Mouse (Mus musculus) forebrain, embryonic 12.5 days (tissue): Measurements from ENCODE around the gene Plcg1. TPM values are rescaled to one million over a fixed set of nuclear protein-coding genes. Genes with fewer than 3 reads are reported as not detected.

Experiments
- ATAC-seq: fragments of 200-750 bp; cut with Nextera tagmentation; 2 replicates; pipeline ENCODE4 v1.8.0; 2017; ENCODE audit warnings: moderate TSS enrichment; ENCODE audit not compliant: low FRiP score
- H3K27ac ChIP-seq: fragments of 300-500 bp; sonication (generic); 2 replicates; pipeline ENCODE4 v1.5.1; 2016; ENCODE audit warnings: mild to moderate bottlenecking
- H3K27me3 ChIP-seq: fragments of 300-500 bp; sonication (generic); 2 replicates; pipeline ENCODE4 v1.6.1; 2016; ENCODE audit warnings: mild to moderate bottlenecking
- H3K36me3 ChIP-seq: fragments of 300-500 bp; sonication (generic); replicated peaks from 2 replicates; pipeline ENCODE4 v1.6.1; 2016; ENCODE audit warnings: mild to moderate bottlenecking
- H3K4me1 ChIP-seq: fragments of 300-500 bp; sonication (generic); 2 replicates; pipeline ENCODE4 v1.6.1; 2016
- H3K4me2 ChIP-seq: fragments of 300-500 bp; sonication (generic); 2 replicates; pipeline ENCODE4 v1.6.1; 2016; ENCODE audit warnings: mild to moderate bottlenecking, moderate library complexity
- H3K4me3 ChIP-seq: fragments of 300-500 bp; sonication (generic); replicated peaks from 2 replicates; pipeline ENCODE4 v1.5.1; 2016; ENCODE audit warnings: mild to moderate bottlenecking
- H3K9ac ChIP-seq: fragments of 300-500 bp; sonication (generic); 2 replicates; pipeline ENCODE4 v1.6.1; 2016; ENCODE audit warnings: mild to moderate bottlenecking
- H3K9me3 ChIP-seq: fragments of 300-500 bp; sonication (generic); 2 replicates; pipeline ENCODE4 v1.6.1; 2016
- WGBS: fragments of 180-500 bp; shearing (Covaris S2); methylation state at CpG from one replicate; pipeline ENCODE4 v1.1.7; 2016; 5-methylcytosine and 5-hydroxymethylcytosine counted together
- polyA plus RNA-seq: library from polyadenylated mRNA; unstranded; fragments of >200 nt; fragmentation: Nextera tagmentation; extraction: Ambion mirVana; gene quantifications from 2 replicates; pipeline ENCODE4 v1.2.1, GENCODE M21; 2016

The Plcg1 gene
- polyA plus RNA-seq, 1 experiment from 2014 or later, result 100 TPM

DNA sequence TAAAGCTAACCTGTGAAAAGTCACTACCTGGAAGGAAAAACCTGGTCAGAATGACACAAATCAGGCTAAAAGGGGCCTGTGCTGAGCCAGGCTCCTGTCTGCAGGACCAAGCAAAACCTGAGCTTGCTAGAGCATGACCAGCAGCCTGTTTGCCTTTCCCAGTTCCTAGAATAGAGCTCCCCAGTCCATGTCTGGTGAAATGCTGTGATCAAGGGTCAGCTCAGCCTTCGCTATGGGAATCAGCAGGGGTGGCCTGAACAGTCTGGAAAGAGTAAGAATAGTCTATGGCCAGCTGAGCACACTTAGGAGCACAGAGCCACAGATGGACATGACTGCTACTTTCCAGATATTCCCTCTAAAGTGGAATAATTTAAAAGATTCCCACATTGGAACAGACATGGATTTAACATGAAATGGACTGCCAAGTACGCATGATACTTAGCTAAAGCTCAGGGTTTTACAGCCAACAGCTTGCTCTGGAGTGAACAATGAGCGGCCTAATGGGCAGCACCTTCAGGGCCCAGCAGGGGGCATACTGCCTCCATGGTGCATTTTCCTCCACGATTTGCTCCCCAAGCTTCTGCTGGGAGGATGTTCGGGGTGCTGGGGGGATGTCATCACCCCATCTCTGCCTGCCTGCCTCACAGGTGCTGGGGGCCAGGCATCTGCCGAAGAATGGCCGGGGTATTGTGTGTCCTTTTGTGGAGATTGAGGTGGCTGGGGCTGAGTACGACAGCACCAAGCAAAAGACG, 29.5 kb downstream of the Plcg1 start:
- no peak for ATAC-seq
- peaks cover 96% of the 10 kb centered on the region for H3K36me3 ChIP-seq
- no peak overlapping the region for H3K4me2 ChIP-seq
- H3K9me3 ChIP-seq, result no peaks in the 10 kb centered on the region
- no peak overlapping the region for H3K9ac ChIP-seq
- no peaks in the 10 kb centered on the region for H3K27me3 ChIP-seq
- no peak overlapping the region for H3K4me3 ChIP-seq
- H3K4me1 ChIP-seq, result no peaks in the 10 kb centered on the region
- 90% methylated on average over 9 of the region's 9 CpGs for WGBS
- H3K27ac ChIP-seq, result no peak overlapping the region

DNA sequence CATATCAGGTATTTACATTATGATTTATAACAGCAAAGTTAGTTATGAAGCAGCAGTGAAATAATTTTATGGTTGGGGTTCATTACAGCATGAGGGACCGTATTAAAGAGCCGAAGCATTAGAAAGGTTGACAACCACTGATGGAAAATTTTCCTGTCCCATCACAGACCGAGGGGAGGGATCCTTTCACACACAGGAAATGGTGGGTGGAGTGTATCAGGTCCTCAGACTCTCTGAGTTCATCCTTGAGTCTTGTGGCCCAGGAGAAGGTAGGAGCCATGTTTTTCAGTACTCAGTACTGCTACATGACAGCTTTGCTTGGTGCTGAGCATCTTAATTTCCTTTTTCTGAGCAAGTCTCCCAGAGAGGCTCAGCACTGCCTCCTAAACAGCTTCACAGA, 32.7 kb downstream of the Plcg1 start:
- H3K9me3 ChIP-seq, result no peaks in the 10 kb centered on the region
- no peak overlapping the region for H3K4me2 ChIP-seq
- H3K27ac ChIP-seq, result no peak overlapping the region
- H3K27me3 ChIP-seq, result no peaks in the 10 kb centered on the region
- ATAC-seq, result no peak
- 96% methylated on average over 3 of the region's 3 CpGs for WGBS
- H3K9ac ChIP-seq, result no peak overlapping the region
- H3K36me3 ChIP-seq, result peaks cover 87% of the 10 kb centered on the region
- H3K4me3 ChIP-seq, result no peak overlapping the region
- H3K4me1 ChIP-seq, result 0 out of 2 replicates have a peak, but pooled peaks cover 3% of the 10 kb centered on the region

DNA sequence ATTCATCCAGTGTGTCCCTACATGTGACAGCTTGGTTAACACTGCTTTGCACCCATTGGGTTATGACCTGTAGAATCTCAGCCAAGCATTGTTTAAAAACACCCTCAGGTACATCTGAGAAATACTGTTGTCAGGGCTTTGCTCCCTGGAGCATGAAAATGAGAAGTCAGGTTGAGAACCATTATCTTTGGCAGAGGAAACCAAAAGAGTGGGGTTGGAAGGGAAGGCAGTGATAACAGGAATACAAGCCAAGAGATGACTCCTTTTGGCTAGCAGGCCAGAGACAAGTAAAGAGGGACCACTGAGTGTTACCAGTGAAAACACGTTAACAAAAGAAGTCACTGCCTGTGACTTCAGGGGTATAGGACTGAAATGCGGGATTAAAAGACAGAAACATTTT, 33.3 kb downstream of the Plcg1 start:
- Histone ChIP-seq H3K9me3 (no peaks in the 10 kb centered on the region), H3K4me1 (0 out of 2 replicates have a peak, but pooled peaks cover 3% of the 10 kb centered on the region), H3K9ac (no peak overlapping the region), H3K27ac (no peak overlapping the region), H3K36me3 (peaks cover 86% of the 10 kb centered on the region), H3K4me2 (no peak overlapping the region), H3K27me3 (no peaks in the 10 kb centered on the region), H3K4me3 (no peak overlapping the region)
- ATAC-seq, result no peak
- WGBS, result 87% methylated on average over 2 of the region's 2 CpGs

DNA sequence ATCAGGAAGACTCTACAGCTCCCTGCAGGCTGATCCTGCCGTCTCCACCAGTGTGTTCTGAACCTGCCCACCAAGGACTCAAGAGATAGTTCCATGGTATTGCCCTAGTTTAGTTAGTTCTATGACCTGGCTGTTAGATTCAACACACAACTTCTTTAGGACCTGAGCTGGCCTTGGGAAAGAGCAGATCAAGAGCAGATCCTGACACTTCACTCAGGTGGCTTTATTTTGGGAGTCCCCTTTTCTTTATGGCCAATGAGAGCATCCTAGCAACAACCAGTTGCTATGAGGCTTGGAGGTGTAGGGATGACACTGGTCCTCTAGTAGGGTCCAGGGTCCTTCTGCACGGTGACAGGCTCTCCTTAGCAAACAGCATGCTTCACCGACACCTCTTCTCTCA, 34.0 kb downstream of the Plcg1 start:
- Histone ChIP-seq H3K4me1 (0 out of 2 replicates have a peak, but pooled peaks cover 3% of the 10 kb centered on the region), H3K27me3 (no peaks in the 10 kb centered on the region), H3K36me3 (peaks cover 81% of the 10 kb centered on the region), H3K27ac (0 out of 2 replicates have a peak overlapping the region, but pooled peaks have one; percentile 25), H3K9ac (no peak overlapping the region), H3K4me3 (no peak overlapping the region), H3K4me2 (no peak overlapping the region), H3K9me3 (no peaks in the 10 kb centered on the region)
- ATAC-seq, result no peak
- WGBS, result 83% methylated on average over 3 of the region's 3 CpGs

DNA sequence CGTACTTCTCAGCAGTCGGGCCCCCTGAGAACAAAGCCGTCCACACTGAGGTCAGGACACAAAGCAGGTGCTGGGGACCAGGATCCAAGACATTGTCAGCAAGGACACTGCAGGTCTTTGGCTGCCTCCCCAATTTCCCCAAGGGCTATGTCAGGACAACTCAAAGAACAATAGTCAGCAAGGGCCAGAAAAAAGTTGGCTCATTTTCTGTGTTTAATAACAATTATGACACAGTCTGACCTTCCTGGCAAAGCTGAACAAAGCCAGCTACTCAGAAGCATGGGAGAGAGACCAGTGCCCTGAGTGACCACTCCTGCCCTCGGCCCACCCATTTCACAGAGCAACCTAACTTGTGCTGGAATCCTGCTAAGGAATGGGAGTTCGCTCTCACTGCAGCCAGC, 35.3 kb downstream of the Plcg1 start:
- ATAC-seq, result no peak
- Histone ChIP-seq H3K27me3 (no peaks in the 10 kb centered on the region), H3K4me2 (no peak overlapping the region), H3K27ac (no peak overlapping the region), H3K4me1 (0 out of 2 replicates have a peak, but pooled peaks cover 3% of the 10 kb centered on the region), H3K36me3 (peaks cover 68% of the 10 kb centered on the region), H3K4me3 (no peak overlapping the region), H3K9me3 (no peaks in the 10 kb centered on the region), H3K9ac (no peak overlapping the region)
- 66% methylated on average over 5 of the region's 5 CpGs for WGBS

DNA sequence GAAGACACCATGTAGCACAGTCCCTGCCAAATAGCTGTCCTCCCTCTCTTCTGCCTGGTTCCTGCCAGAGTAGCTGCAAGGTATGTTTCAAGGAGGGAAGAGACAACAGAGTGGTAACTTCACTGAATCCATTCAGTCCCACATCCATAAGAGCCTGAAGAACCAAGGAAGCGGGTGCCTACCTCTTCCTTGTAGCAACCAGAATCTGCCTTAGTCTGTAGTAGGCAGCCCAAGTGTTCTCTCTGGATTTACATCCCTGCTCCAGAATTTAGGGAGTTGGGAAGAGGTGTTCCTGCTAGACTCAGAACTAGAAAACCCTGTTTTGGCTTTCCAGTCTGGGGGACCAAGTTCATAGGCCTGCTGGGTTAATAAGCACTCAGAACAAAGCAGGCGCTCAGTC, 36.1 kb downstream of the Plcg1 start:
- peaks cover 60% of the 10 kb centered on the region for H3K36me3 ChIP-seq
- WGBS, result 96% methylated on average over 2 of the region's 2 CpGs
- H3K4me2 ChIP-seq, result no peak overlapping the region
- no peaks in the 10 kb centered on the region for H3K9me3 ChIP-seq
- 0 out of 2 replicates have a peak, but pooled peaks cover 3% of the 10 kb centered on the region for H3K4me1 ChIP-seq
- H3K9ac ChIP-seq, result no peak overlapping the region
- H3K27me3 ChIP-seq, result no peaks in the 10 kb centered on the region
- no peak for ATAC-seq
- H3K4me3 ChIP-seq, result no peak overlapping the region
- H3K27ac ChIP-seq, result no peak overlapping the region

DNA sequence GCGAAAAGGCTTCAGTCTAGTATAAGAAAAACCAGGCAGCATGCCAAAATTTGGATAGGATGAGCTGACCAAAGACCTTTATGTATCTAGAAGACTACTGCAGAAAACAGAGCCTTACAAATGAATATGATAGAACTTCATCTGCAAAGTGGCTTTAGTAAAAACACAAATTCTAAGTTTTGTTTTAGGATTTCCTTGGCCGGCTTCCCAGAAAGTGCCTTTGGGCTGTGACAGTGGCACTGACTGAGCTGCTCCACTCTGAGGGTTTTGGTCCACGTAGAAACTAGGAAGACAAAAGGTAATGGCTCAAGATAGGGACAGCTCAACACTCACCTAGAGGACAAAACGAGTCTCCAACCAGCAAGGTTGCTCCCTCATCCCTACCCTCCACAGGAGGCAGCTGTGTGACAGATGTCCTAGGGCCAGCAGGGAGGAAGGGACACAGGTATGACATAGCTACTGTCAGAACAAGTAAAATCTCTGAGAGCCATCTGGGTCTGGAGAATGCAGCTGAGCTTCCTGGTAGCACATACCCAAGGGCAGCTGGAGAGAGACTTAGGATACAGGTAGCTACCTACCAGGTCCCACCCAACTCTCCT, 37.1 kb downstream of the Plcg1 start:
- 0 out of 2 replicates have a peak, but pooled peaks cover 3% of the 10 kb centered on the region for H3K4me1 ChIP-seq
- peaks cover 50% of the 10 kb centered on the region for H3K36me3 ChIP-seq
- ATAC-seq, result no peak
- H3K9me3 ChIP-seq, result no peaks in the 10 kb centered on the region
- H3K4me2 ChIP-seq, result no peak overlapping the region
- H3K27ac ChIP-seq, result no peak overlapping the region
- no peak overlapping the region for H3K9ac ChIP-seq
- no peaks in the 10 kb centered on the region for H3K27me3 ChIP-seq
- WGBS, result 89% methylated on average over 4 of the region's 4 CpGs
- H3K4me3 ChIP-seq, result no peak overlapping the region

DNA sequence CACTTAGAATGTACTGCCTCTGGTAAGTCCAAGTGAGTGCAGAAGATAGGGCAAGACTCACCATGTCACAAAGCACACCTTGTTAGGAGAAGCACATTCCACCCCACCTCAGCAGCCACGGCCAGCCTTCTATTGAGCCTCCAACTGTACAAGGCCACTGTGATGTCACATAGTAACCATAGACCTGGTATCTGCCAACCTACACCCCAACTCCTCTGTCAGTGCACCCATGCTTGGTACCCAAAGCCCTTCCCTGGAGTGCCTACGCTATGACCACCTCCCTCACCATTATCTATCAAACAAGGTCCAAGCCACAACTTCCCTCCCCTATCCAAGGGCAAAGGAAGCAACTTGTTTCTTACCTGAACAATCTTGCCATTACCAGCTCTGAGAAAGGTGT, 37.9 kb downstream of the Plcg1 start:
- no peak for ATAC-seq
- Histone ChIP-seq H3K27ac (no peak overlapping the region), H3K9ac (no peak overlapping the region), H3K4me2 (no peak overlapping the region), H3K4me3 (no peak overlapping the region), H3K27me3 (no peaks in the 10 kb centered on the region), H3K9me3 (no peaks in the 10 kb centered on the region), H3K36me3 (peaks cover 42% of the 10 kb centered on the region), H3K4me1 (0 out of 2 replicates have a peak, but pooled peaks cover 3% of the 10 kb centered on the region)
- 95% methylated on average over 2 of the region's 2 CpGs for WGBS

DNA sequence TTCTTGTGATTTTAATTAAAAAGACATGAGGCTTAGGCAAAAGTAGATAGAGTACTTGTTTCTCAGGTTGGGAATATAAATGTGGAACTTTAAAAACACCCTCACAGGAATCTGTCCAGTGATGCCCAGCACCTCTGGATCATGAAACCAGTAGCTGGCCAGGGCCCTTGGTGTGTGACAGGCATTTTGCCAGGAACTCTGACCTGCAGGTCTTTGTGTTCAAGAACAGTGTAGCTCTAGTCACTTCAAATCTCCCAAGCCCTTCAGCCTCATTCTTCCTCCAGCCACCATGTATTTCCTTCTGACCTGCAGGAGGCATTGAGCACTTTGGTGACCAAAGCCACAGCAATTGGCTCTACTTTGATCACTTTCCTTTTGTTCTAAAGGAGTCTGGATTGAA, 39.3 kb downstream of the Plcg1 start:
- Histone ChIP-seq H3K9ac (no peak overlapping the region), H3K27me3 (no peaks in the 10 kb centered on the region), H3K4me3 (no peak overlapping the region), H3K36me3 (peaks cover 30% of the 10 kb centered on the region), H3K27ac (no peak overlapping the region), H3K4me2 (no peak overlapping the region), H3K9me3 (no peaks in the 10 kb centered on the region), H3K4me1 (0 out of 2 replicates have a peak, but pooled peaks cover 3% of the 10 kb centered on the region)
- ATAC-seq, result no peak

DNA sequence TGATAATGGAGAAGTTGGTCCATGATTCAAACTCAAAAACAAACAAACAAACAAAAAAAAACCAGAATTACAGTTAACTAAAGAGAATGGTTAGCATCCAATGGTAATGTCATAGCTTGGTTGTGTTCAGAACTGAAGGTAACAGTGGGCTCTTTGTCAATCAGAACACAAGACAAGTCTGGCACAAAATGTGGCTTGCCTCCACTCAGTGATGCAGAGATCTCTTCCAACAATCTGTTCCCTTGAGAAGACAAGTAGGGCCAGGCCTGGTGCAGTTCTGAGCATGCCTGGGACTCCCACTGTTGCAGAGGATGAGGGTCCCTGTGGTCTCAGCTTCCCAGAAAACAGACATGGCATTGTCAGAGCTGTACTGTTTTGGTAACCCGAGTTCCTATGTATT, 39.8 kb downstream of the Plcg1 start:
- no peak overlapping the region for H3K9ac ChIP-seq
- no peak for ATAC-seq
- H3K4me1 ChIP-seq, result 0 out of 2 replicates have a peak, but pooled peaks cover 3% of the 10 kb centered on the region
- WGBS, result 92% methylated on average over 1 of the region's 1 CpGs
- H3K27me3 ChIP-seq, result no peaks in the 10 kb centered on the region
- peaks cover 28% of the 10 kb centered on the region for H3K36me3 ChIP-seq
- H3K4me2 ChIP-seq, result no peak overlapping the region
- H3K9me3 ChIP-seq, result no peaks in the 10 kb centered on the region
- H3K4me3 ChIP-seq, result no peak overlapping the region
- H3K27ac ChIP-seq, result no peak overlapping the region

DNA sequence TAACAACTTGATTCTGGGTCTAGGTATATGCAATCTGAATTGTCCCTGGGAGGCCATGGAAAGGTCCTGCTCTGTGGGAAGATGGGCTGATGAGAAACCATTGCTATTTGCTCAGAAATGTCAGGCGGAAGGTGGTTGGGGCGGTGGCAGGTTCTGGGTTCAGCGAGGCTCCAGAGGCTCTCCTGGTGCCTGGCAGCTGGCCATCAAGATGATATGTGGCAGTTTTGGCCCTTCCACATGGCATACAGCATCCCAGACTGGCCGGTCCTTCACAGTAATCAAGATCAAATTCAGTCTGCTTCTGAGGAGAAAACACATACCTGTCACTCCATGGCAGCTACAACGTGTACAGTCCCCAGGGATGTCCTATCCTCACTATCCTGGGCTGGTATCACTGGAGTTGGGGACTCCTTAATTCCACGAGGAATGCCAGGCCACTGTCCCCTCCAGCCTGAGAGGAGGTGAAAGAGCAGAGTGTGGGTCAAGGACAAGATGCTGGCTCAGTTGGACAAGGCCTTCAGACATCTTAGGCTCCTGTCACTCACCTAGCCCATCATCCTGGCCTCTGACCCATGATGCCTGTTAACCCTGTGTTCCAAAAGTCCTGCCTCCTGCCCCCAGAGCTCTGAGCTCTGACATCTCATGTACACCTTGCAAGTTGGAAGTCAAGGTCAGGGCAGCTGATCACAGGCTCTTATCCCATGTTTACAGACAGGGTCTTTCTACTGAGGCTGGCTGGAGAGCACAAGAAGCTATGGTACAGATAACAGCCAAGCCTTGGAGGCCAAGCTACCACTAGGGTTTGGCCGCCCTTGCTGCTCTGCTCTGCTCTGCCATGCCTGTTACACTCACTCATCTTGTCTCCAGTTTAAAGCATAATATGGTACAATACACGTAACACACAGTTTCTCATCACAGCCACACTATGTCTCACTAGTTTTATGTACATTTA, 40.5 kb downstream of the Plcg1 start:
- no peak overlapping the region for H3K9ac ChIP-seq
- 90% methylated on average over 8 of the region's 8 CpGs for WGBS

DNA sequence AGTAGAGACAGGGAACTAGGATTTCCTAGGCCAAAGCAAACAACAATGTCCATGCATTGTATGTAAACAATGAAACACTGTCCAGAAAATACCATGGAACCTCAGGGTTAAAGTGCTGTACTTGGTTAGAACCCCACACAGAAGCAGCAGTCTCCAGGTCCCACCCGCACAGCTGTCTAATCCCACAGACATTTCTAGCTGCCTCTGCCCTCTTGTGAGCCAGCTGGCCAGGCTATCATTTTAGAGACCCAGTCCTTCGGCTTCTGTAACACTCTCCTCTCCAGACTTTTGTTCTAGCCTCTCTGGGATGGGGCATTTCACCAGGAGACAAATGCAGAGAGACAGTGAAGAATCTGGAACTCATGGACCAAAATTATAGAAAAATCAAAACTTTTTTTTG, 46.9 kb downstream of the Plcg1 start:
- 80% methylated on average over 2 of the region's 2 CpGs for WGBS
- no peak overlapping the region for H3K4me2 ChIP-seq

More for the DNA sequence above, 40.5 kb downstream of the Plcg1 start:
- no peaks in the 10 kb centered on the region for H3K9me3 ChIP-seq
- H3K4me3 ChIP-seq, result no peak overlapping the region
- H3K27me3 ChIP-seq, result no peaks in the 10 kb centered on the region
- H3K4me1 ChIP-seq, result no peaks in the 10 kb centered on the region
- no peak overlapping the region for H3K4me2 ChIP-seq
- no peak for ATAC-seq
- H3K36me3 ChIP-seq, result peaks cover 21% of the 10 kb centered on the region
- H3K27ac ChIP-seq, result no peak overlapping the region

More for the DNA sequence above, 46.9 kb downstream of the Plcg1 start:
- no peaks in the 10 kb centered on the region for H3K4me1 ChIP-seq
- H3K9ac ChIP-seq, result no peak overlapping the region
- H3K27ac ChIP-seq, result no peak overlapping the region
- H3K9me3 ChIP-seq, result no peaks in the 10 kb centered on the region
- peaks cover 5% of the 10 kb centered on the region; the same call in 1 of the 2 replicates for H3K36me3 ChIP-seq
- H3K4me3 ChIP-seq, result no peak overlapping the region
- ATAC-seq, result no peak
- no peaks in the 10 kb centered on the region for H3K27me3 ChIP-seq
